Mouse (Mus musculus): Measurements from ENCODE around the gene Dhcr24. TPM values are rescaled to one million over a fixed set of nuclear protein-coding genes. Genes with fewer than 3 reads are reported as not detected.

The Dhcr24 gene
- polyA plus RNA-seq, 2 experiments, result 20.5 to 52.8 TPM

GRCm38 (mm10) chr4:106621428-106621827 lies 60.6 kb downstream of the Dhcr24 start:
- TF ChIP-seq EP300 (IDR thresholded peaks at IDR 0.05; ENCODE audit: low read depth) (no peak), CTCF (IDR thresholded peaks at IDR 0.05; ENCODE audit: low read depth) (no peak)
- Histone ChIP-seq H3K9ac (replicated peaks) (no peak overlapping the region), H3K27me3 (ENCODE audit: control insufficient read depth, insufficient read depth, low read length) (peaks cover 17% of the 10 kb centered on the region), H3K36me3 (replicated peaks; ENCODE audit: control insufficient read depth, insufficient read depth, low read depth) (no peaks in the 10 kb centered on the region), H3K27ac (no peak overlapping the region), H3K4me1 (replicated peaks; ENCODE audit: control insufficient read depth in 2 of 2, insufficient read depth in 2 of 2, low read length in 1 of 2) (peaks cover 2 to 3% of the 10 kb centered on the region in 2 experiments; a peak in 1 of 4 replicates), H3K4me2 (ENCODE audit: low read depth) (no peak overlapping the region), H3K9me3 (ENCODE audit: control insufficient read depth, low read length) (no peaks in the 10 kb centered on the region), H3K4me3 (ENCODE audit: insufficient read depth in 1 of 2, low read depth in 2 of 2, low read length in 2 of 2) (no peak overlapping the region)
- WGBS (ENCODE audit: insufficient replicate concordance), result 49% methylated on average over 3 of the region's 3 CpGs
- no peak for ATAC-seq (ENCODE audit: insufficient read depth)
- DNase-seq (ENCODE audit: low read depth in 3 of 3, low spot score in 3 of 3), result no peak

GRCm38 (mm10) chr4:106622030-106622493 lies 61.2 kb downstream of the Dhcr24 start, which contains the start of gene Ttc22:
Ttc22 (plus strand) TSS chr4:106622432.
- ATAC-seq (ENCODE audit: insufficient read depth), result no peak

DNA sequence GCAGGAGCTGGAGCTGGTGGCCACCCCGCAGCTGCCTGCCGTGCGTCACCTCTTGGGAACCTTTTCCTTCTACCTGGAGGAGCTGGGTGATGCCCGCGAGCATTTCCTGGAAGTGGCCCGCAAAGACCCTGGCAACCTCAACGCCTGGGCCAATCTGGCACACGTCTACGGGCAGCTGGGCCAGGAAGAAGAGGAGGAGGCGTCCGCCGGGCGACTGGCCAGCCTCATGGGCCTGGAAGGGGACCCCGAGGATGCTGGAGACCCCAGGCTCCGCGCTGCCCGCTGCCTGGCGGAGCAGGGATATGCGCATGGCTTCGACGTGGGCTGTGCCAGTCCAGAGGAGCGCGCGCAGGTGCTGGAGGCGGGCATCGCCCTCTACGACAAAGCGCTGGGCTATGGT lies 61.9 kb downstream of the Dhcr24 start:
- H3K4me2 ChIP-seq (ENCODE audit: low read depth), result no peak overlapping the region
- peaks cover 17% of the 10 kb centered on the region for H3K27me3 ChIP-seq (ENCODE audit: control insufficient read depth, insufficient read depth, low read length)
- H3K4me1 ChIP-seq (replicated peaks; ENCODE audit: control insufficient read depth in 2 of 2, insufficient read depth in 2 of 2, low read length in 1 of 2), result no peaks in the 10 kb centered on the region
- ATAC-seq (ENCODE audit: insufficient read depth) (no peak), DNase-seq (ENCODE audit: low read depth in 3 of 3, low spot score in 3 of 3) (no peak)
- no peak for TF ChIP-seq CTCF (IDR thresholded peaks at IDR 0.05; ENCODE audit: low read depth)
- no peak for TF ChIP-seq EP300 (IDR thresholded peaks at IDR 0.05; ENCODE audit: low read depth)
- WGBS (ENCODE audit: insufficient replicate concordance), result 33% methylated on average over 28 of the region's 28 CpGs
- H3K36me3 ChIP-seq (replicated peaks; ENCODE audit: control insufficient read depth, insufficient read depth, low read depth), result no peaks in the 10 kb centered on the region
- no peak overlapping the region for H3K9ac ChIP-seq (replicated peaks)
- no peaks in the 10 kb centered on the region for H3K9me3 ChIP-seq (ENCODE audit: control insufficient read depth, low read length)
- H3K4me3 ChIP-seq (ENCODE audit: insufficient read depth in 1 of 2, low read depth in 2 of 2, low read length in 2 of 2), result no peak overlapping the region
- no peak overlapping the region for H3K27ac ChIP-seq

More at GRCm38 (mm10) chr4:106622030-106622493, 61.2 kb downstream of the Dhcr24 start, which contains the start of gene Ttc22:
- Histone ChIP-seq H3K27me3 (ENCODE audit: control insufficient read depth, insufficient read depth, low read length) (peaks cover 17% of the 10 kb centered on the region), H3K9ac (replicated peaks) (no peak within 1 kb of the TSS), H3K9me3 (ENCODE audit: control insufficient read depth, low read length) (no peaks in the 10 kb centered on the region), H3K36me3 (replicated peaks; ENCODE audit: control insufficient read depth, insufficient read depth, low read depth) (no peaks in the 10 kb centered on the region), H3K4me2 (ENCODE audit: low read depth) (no peak within 1 kb of the TSS), H3K27ac (no peak within 1 kb of the TSS), H3K4me3 (ENCODE audit: insufficient read depth in 1 of 2, low read depth in 2 of 2, low read length in 2 of 2) (no peak within 1 kb of the TSS), H3K4me1 (replicated peaks; ENCODE audit: control insufficient read depth in 2 of 2, insufficient read depth in 2 of 2, low read length in 1 of 2) (peaks cover 2% of the 10 kb centered on the region in 2 experiments; a peak in 1 of 4 replicates)
- WGBS (ENCODE audit: insufficient replicate concordance), result 26% methylated on average over 16 of the region's 16 CpGs
- DNase-seq (ENCODE audit: low read depth in 3 of 3, low spot score in 3 of 3), result no peak
- TF ChIP-seq EP300 (IDR thresholded peaks at IDR 0.05; ENCODE audit: low read depth), result no peak
- TF ChIP-seq CTCF (IDR thresholded peaks at IDR 0.05; ENCODE audit: low read depth), result no peak

GRCm38 (mm10) chr4:106624271-106624670 lies 63.4 kb downstream of the Dhcr24 start:
- H3K4me3 ChIP-seq (ENCODE audit: insufficient read depth in 1 of 2, low read depth in 2 of 2, low read length in 2 of 2), result no peak overlapping the region
- no peaks in the 10 kb centered on the region for H3K9me3 ChIP-seq (ENCODE audit: control insufficient read depth, low read length)
- H3K9ac ChIP-seq (replicated peaks), result no peak overlapping the region
- DNase-seq (ENCODE audit: low read depth in 3 of 3, low spot score in 3 of 3) (no peak), ATAC-seq (ENCODE audit: insufficient read depth) (no peak)
- no peak overlapping the region for H3K4me2 ChIP-seq (ENCODE audit: low read depth)
- H3K27me3 ChIP-seq (ENCODE audit: control insufficient read depth, insufficient read depth, low read length), result peaks cover 17% of the 10 kb centered on the region
- 76% methylated on average over 10 of the region's 10 CpGs for WGBS (ENCODE audit: insufficient replicate concordance)
- H3K27ac ChIP-seq, result no peak overlapping the region
- H3K4me1 ChIP-seq (replicated peaks; ENCODE audit: control insufficient read depth in 2 of 2, insufficient read depth in 2 of 2, low read length in 1 of 2), result 0 out of 4 replicates have a peak, but pooled peaks cover 0 to 4% of the 10 kb centered on the region in 2 experiments
- TF ChIP-seq EP300 (IDR thresholded peaks at IDR 0.05; ENCODE audit: low read depth), result no peak
- TF ChIP-seq CTCF (IDR thresholded peaks at IDR 0.05; ENCODE audit: low read depth), result no peak
- H3K36me3 ChIP-seq (replicated peaks; ENCODE audit: control insufficient read depth, insufficient read depth, low read depth), result no peaks in the 10 kb centered on the region

GRCm38 (mm10) chr4:106627809-106628208 lies 67.0 kb downstream of the Dhcr24 start:
- no peak for TF ChIP-seq EP300 (IDR thresholded peaks at IDR 0.05; ENCODE audit: low read depth)
- no peak for TF ChIP-seq CTCF (IDR thresholded peaks at IDR 0.05; ENCODE audit: low read depth)
- H3K27ac ChIP-seq, result no peak overlapping the region
- no peaks in the 10 kb centered on the region for H3K36me3 ChIP-seq (replicated peaks; ENCODE audit: control insufficient read depth, insufficient read depth, low read depth)
- H3K4me1 ChIP-seq (replicated peaks; ENCODE audit: control insufficient read depth in 2 of 2, insufficient read depth in 2 of 2, low read length in 1 of 2), result 0 out of 4 replicates have a peak, but pooled peaks cover 0 to 4% of the 10 kb centered on the region in 2 experiments
- H3K4me3 ChIP-seq (ENCODE audit: insufficient read depth in 1 of 2, low read depth in 2 of 2, low read length in 2 of 2), result no peak overlapping the region
- H3K9me3 ChIP-seq (ENCODE audit: control insufficient read depth, low read length), result no peaks in the 10 kb centered on the region
- H3K27me3 ChIP-seq (ENCODE audit: control insufficient read depth, insufficient read depth, low read length), result peaks cover 5% of the 10 kb centered on the region
- H3K9ac ChIP-seq (replicated peaks), result no peak overlapping the region
- no peak overlapping the region for H3K4me2 ChIP-seq (ENCODE audit: low read depth)
- no peak for DNase-seq (ENCODE audit: low read depth in 3 of 3, low spot score in 3 of 3)
- WGBS (ENCODE audit: insufficient replicate concordance), result 64% methylated on average over 5 of the region's 5 CpGs
- ATAC-seq (ENCODE audit: insufficient read depth), result no peak

All from liver, embryonic 14.5 days (tissue).